Mouse (Mus musculus) cerebellum, adult (tissue): ENCODE results near the gene Nlk.
"Not testable (repeated sequence)": the region's sequence is repeated elsewhere in the genome, so short reads cannot be mapped to it uniquely, and the experiment has no call there.

Experiments
- ATAC-seq: cut with Nextera tagmentation; 2 replicates; pipeline ENCODE4 v1.9.2; 2017; ENCODE audit warnings: mild to moderate bottlenecking, moderate library complexity, mixed read lengths; ENCODE audit not compliant: insufficient number of reproducible peaks, low FRiP score, low TSS enrichment

Nlk gene

DNA sequence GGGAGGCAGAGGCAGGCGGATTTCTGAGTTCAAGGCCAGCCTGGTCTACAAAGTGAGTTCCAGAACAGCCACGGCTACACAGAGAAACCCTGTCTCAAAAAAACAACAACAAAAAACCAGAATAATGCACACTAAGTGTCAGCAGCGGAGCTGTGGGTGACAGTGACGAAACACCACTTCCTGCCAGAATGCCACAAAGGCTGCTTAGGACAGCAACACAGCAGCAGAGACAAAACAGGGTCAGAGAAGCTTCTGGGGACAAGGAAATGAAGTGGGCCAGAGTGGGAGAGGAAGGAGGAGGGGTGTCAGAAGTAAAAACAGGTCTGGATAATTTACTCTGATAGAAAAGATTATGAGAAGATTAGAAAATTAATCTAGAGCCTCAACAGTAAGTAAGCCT lies 97.1 kb downstream of the Nlk start:
- no peak for ATAC-seq

DNA sequence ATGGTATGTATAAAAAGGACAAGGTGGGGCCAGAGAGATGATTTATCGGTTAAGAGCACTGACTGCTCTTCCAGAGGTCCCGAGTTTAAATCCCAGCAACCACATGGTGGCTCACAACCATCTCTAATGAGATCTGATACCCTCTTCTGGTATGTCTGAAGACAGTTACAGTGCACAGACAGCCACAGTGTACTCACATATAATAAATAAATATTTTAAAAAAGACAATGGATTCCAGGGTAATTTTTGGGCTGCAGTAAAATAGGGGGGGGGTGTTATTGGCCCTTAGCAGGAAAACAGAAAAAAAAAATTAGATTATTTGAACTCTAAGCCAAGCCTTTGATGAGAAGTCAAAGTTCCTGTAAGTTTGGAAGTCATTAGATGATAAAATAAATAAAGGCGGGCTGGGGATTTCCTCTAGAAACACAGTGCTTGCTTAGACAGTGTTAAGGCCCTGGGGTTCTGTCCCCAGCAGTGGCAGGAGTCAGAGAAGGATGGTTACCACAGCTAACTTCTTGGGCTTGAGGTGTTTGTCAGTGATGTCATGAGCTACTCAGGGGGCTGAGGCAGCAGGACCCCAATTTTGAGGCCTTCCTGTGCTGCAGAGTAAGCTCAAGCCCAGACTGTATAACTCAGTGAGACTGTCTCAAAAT lies 98.3 kb downstream of the Nlk start:
- ATAC-seq, result no peak

DNA sequence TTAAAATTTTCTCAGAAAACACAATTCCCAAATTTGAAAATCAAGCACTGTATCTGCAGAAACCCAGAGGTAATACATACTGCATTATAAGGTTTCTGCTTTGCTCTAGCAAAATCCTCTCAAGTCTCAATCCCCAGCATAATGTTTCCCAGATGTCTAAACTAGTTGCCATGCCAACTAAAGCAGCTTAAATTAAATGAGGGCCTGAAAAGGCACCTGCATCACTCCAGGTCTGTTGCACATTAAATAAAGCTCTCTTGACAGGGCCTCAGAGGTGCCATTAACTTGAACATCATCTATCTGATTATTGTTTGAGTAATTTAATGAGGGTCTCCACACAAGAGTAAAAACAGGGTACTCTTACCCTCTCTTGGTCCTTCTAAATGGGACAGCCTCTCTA lies 100.4 kb downstream of the Nlk start:
- no peak for ATAC-seq

DNA sequence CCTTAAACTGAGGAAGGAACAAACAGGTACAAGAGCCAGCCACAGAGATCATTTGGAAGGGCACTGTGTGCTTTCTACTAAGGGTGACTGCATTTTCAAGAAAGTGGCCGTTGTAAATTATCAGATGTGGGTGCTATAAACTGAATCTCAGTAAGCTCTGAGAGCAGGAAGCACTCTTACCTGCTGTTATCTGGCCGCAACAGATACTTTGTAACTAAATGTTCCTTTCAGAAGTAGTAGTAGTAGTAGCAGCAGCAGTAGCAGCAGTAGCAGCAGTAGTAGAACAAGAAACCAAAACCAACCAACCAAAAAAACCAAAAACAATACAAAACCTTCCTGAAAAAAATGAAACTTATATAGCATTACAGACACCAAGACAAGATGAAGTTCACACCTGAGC lies 101.4 kb downstream of the Nlk start:
- ATAC-seq, result no peak

DNA sequence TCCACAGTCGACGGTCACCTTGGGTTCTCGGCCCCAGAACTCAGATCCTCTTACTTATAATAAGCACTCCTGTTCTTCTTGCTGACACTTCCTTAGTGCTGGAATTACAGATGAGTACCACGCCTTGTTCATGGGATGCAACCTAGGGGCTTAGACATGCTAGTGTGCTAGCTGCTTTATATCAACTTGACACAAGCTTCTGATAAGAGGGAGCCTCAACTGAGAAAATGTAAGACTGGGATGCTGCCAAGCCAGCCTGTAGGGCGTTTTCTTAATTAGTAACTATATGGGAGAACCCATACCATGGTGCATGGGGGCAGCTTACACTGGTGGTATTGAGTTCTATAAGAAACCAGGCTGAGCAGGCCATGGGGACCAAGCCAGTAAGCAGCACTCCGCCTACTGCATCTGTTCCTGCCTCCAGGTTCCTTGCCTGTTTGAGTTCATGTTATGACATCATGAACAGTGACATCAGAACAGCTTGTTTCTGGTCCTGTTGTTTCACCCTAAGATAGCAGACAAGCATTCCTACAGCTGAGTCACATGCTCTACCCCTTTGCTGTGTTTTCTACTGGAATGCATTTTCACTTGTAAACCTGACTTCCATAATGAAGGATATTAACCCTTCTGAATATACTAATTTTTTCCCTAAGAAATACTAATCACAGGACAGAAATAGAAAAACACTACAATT lies 102.8 kb downstream of the Nlk start:
- no peak for ATAC-seq

DNA sequence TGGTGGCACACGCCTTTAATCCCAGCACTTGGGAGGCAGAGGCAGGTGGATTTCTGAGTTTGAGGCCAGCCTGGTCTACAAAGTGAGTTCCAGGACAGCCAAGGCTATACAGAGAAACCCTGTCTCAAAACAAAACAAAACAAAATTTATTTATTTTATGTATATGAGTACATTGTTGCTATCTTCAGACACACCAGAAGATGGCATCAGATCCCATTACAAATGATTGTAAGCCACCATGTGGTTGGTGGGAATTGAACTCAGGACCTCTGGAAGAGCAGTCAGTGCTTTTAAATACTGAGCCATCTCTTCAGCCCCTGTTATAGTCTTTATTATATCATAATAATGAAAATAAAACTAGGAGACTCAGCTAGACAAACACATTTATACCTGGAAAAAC lies 109.5 kb downstream of the Nlk start:
- ATAC-seq, result not testable (repeated sequence)

DNA sequence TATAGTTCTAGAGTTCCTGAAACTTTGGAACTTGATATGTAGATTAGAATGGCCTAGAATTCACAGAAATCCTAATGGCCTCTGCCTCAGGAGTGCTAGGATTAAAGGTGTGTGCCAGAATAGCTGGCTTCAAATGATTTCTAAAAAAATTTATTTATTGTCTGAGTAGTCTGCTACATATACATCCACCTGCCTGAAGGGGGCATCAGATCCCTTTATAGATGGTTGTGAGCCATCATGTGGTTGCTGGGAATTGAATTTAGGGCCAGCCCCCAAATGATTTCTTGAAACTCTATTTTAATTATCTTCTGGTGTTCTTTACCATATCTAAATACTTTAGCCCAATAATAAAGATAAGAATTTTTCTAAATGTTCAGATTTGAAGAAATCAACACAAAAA lies 111.1 kb downstream of the Nlk start:
- ATAC-seq, result no peak

DNA sequence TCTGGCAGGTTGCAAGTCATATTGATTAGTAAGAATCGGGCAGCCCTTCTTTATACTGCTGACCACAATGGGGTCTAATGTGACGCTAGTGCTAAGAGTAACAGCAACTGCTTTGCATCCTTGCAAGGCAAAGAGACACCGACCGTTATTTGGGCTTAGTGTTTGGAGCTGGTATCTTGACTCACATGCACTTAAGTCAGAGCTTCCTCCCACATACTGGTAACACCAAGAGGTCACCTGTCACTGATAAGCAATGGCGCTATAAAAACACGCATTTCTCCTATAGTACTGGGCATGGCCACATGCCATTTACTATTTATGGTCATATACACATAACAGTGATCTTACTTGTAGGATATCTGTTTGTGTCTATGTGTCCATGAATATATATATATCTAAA lies 114.3 kb downstream of the Nlk start:
- no peak for ATAC-seq

DNA sequence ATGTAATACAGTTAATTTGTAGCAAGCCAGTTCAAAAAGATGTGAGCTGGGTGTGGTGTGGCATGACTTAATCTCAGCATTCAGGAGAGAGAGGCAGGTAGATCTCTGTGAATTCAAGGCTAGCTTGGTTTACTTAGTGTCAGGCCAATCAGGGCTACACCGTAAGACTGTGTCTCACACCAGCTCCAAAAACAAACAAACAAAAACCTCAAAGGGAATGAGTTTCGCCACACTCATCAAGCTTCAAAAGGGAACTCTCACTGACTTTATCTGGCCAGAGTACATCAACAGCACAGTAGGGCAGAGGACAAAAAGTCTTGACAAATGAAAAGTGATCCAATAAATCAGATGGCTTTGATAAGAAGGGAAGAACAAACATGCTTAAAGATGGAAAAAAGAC lies 122.2 kb downstream of the Nlk start:
- no peak for ATAC-seq

DNA sequence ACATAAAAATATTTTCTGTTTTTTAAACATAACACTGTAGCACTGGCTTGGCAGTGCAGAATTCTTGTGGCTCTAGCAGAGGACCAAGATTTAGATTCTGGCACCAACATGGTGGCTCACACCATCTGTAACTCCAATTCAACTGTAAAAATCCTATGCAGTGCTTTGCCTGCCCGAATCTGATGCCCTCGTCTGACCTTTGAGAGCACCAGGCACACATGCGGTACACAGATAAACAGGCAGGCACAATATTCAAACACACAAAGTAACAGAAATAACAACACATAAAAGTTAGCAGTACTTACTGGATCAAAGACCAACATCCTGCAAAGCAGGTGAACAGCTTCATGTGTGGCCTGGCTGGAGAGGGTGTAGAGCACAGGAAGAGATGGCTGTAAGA lies 122.6 kb downstream of the Nlk start:
- no peak for ATAC-seq

DNA sequence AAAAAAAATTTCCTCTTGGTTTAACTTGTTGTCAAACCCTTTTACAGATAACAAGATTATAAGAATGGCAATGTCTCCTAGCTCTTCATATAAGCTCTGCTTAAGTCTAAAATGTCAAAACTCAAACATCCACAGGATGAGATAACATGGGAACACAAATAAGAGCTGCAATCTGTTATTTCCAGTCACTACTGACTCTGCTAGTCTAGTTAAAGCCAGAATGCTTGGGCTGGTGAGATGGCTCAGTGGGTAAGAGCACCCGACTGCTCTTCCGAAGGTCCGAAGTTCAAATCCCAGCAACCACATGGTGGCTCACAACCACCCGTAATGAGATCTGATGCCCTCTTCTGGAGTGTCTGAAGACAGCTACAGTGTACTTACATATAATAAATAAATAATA lies 123.1 kb downstream of the Nlk start:
- not testable (repeated sequence) for ATAC-seq

DNA sequence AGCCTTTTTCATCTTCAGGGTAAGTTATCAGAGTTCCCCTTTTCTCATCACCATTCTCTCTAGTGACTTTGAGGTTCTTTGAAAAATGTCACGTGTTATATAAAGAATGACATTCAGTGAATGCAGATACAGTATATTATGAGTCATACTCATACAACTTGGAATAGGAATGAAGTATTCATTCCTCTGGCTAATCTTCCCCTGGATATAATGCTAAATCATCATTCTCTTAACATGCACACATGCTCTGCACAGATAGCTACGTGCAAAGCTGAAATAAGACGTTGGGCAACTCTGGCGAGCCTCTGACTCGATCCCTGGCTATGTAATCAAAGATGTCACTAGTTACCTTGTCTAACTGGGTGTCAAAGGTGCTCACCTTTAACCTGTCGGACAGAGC lies 125.3 kb downstream of the Nlk start:
- ATAC-seq, result no peak

DNA sequence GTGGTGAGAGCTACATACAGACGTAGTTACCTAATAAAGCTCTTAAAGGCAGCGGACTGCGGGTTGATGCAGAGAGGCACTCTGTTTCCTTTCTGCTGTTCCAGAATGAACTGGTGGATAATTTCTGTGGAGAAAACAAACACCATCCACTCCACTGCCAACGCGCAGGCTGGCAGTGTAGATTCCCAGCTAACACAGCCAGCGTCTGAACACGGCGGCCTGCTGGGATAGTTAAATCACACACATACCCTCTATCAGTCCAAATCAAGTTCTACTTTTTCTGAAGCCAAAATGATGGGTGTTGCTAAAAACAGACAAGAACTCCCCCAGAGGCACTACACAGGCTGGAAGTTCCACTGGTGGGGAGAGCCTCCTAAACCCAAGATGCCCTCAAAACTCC lies 125.7 kb downstream of the Nlk start:
- no peak for ATAC-seq

DNA sequence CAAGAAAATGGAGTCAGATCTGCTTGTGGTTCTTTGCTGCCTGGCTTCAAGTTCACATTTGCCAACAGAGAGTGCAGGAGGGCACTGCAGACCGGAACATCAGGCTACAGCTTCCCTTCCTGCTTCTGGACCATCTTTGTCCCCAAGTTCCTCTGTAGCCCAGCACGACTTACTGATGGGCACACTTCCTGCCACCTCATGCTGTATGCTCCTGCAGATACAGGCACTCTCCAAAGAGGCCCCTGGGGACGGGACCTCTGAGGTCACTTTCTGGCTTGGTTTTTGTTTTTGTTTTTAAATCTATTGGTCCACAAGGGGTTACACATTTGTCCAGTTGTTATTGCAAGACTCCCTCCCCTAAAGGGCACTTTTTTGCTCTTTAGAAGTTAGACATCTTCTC lies 127.4 kb downstream of the Nlk start:
- ATAC-seq, result no peak

DNA sequence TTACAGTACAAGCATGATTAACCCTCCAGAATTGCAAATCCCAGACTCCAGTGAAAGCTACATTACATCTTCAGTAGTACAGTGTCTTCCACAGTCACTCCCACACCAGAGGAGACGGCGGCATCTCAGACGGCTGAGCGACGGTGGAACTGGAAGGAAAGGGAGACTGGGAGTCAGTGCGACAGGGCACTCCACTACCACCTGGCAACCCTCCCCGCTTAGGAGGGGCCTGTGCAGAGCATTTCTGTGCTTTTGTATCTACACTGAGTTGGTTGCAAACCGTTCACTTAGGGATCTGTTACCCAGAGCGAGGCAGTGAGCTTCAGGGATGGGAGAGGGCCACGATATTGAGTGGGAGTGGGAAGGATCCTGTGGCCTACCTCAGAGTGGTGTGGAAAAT lies 128.3 kb downstream of the Nlk start:
- no peak for ATAC-seq

DNA sequence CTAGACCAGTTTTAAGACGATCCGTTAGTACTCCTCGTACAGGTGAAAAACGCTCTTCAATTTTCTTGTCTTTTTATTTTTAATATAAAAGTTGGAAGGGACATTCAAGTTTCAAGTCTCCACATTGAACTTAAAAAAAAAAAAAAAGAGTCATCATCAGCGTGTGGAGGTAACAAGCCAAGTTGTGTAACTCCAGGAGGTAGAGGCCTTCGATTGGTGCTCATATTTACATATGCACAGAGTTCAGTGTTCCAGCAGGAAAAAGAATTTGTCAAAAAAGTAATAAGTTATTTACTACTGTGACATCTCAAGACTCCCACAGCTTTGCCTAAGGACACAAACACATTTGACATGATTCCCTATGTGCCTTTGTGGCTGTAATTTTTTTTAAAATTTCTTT lies 129.6 kb downstream of the Nlk start:
- no peak for ATAC-seq

DNA sequence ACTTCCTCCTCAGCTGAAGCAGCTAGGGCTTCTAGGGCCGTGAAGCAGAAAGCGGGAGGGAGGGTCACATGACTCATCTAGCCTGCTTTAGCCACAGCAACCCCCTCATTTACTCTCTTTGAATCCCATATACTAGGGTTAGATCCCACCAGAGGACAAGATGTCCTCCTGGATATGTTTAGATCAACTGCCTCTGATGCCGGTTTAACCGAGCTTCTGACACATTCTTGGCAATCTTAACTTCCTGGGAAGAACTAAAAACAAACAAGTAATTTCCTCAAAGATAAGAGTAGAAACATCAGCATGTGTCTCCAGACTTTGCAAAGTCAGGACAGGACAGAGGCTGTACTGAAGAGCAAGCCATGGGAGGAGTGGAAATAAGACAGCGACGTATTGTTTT lies 130.4 kb downstream of the Nlk start:
- no peak for ATAC-seq

DNA sequence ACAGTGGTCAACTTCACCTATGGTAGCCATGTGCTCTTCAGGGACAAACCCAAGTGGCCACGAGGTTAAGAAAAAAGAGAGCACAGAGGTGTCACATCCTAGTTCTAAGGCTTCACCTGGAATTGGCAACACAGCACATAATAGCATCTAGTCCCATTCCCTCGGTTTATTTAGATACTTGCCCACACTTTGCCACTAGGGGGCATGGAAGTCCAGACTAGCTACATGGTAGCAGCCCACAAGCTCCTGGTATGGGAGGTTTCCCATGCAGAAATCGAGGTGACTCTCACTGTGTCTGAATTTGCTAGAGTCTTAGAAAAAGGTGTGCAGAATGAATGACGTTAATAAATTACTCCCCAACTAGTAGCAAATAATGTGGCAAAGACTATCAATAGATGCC lies 136.7 kb downstream of the Nlk start:
- no peak; the same call in 1 of the 2 replicates for ATAC-seq

DNA sequence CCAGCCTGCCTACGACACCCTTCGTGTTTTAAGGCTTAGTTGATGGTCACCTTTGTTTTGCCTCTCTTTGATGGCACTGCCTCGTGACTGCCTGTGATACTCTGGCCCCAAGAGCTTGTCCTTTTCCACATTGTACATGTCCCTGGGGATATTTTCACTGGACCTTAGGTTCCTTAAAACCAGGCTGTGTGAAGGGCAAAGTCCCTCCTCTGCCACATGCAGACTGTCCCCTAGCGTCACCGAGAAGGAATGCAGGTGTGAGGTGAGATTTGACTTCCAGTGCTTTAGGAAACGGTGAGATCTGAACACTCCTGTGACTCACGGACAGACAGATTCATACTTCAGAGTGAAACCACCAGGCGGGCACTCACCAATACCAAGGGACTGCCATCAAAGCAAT lies 139.9 kb downstream of the Nlk start:
- no peak for ATAC-seq

DNA sequence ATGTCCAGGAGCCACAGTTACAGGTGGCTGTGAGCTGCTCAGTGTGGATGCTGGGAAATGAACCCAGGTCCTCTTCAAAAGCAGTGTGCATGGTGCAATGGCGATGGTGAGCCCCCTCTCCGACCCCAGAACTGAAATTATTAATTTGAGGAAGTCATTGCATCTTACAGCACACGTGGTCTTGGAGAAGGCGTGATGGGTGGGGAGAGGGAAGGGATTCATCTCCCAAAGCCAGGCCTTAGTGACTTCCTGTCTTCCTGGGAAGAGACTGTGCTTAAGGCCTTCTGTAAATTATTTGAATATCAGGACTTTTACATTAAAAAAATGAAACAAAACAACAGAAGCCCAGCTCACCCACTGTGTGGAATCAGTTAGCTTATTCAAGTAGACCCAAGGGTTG lies 141.1 kb downstream of the Nlk start:
- ATAC-seq, result no peak

DNA sequence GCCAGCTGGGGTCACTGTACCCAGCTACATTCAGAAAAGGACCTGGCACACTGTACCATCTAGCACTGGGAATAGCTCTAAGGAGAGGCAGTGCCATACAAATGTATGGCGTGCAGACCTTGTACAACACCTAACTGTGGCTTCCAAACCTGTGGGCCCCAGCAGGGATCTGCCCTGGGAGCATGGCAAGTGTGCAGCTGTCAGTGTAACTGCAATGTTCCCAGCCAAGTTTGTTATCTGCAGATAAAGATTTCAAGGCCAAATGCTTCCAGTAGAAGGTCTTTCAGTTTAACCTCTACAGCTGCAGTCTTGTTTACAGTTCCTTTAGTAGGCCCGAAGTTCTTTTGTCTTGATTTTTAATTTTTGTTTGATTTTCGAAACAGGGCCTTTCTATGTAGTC lies 141.6 kb downstream of the Nlk start:
- ATAC-seq, result no peak

DNA sequence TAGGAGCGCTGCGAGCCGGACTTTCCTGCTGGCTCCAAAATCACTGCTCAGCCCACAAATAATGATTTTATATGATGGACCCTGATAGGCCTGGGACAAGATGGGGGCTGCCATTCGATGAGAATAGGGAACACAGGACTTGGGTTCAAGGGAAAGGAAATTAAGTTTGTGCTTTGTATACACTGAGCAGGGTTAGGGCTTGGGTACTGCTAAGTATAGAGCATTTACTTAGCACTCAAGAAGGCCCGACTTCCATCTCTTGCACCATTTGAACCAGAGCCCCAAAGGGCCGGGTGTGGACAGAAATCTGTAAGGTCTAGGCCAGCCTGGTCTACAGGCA lies 146.1 kb downstream of the Nlk start:
- ATAC-seq, result 0 out of 2 replicates have a peak, but pooled peaks have one; percentile 11
